Mouse (Mus musculus) CH12.LX (cell line): Measurements from ENCODE around the gene Nhsl1. TPM values are rescaled to one million over a fixed set of nuclear protein-coding genes. Genes with fewer than 3 reads are reported as not detected.

ENCODE experiments used
- DNase-seq: peaks from one replicate; pipeline ENCODE4 v3.0.0-alpha.2; 2013; ENCODE audit errors: extremely low read depth
- H3K27ac ChIP-seq: 2 replicates; pipeline ENCODE4 v1.5.1; 2012; ENCODE audit warnings: low read depth, mild to moderate bottlenecking, control low read depth, moderate library complexity; ENCODE audit not compliant: insufficient read depth
- H3K27me3 ChIP-seq: replicated peaks from 2 replicates; pipeline ENCODE3; 2012; ENCODE audit warnings: inconsistent platforms
- H3K36me3 ChIP-seq, 2 experiments: replicated peaks in 1 of 2; 2 replicates each; pipeline versions ENCODE3 to v1.6.1; 2012; ENCODE audit warnings: inconsistent platforms in 1 of 2, low read length in 1 of 2, mild to moderate bottlenecking in 1 of 2, mixed read lengths in 1 of 2, moderate library complexity in 1 of 2; ENCODE audit not compliant: control insufficient read depth in 1 of 2, insufficient read depth in 1 of 2
- H3K4me1 ChIP-seq, 2 experiments: 2 replicates each; pipeline ENCODE4 v1.6.1; 2012; ENCODE audit warnings: inconsistent platforms in 1 of 2, moderate library complexity in 1 of 2; ENCODE audit not compliant: insufficient read depth in 2 of 2, control insufficient read depth in 1 of 2
- H3K4me2 ChIP-seq: 2 replicates; pipeline ENCODE4 v1.6.1; 2012; ENCODE audit warnings: low read depth, mild to moderate bottlenecking, control low read depth; ENCODE audit not compliant: poor library complexity, insufficient read depth, severe bottlenecking
- H3K4me3 ChIP-seq, 3 experiments: fragments of 150-350 bp in 1 of 3; sonication (generic) in 1 of 3; replicated peaks in 1 of 3; 2 replicates each; pipeline versions ENCODE3 to v1.5.1; 2011 to 2012; ENCODE audit warnings: low read depth in 2 of 3, low read length in 2 of 3, mild to moderate bottlenecking in 2 of 3, moderate library complexity in 2 of 3, control low read depth in 1 of 3, improper control_type of control experiment in 1 of 3, inconsistent platforms in 1 of 3, mixed read lengths in 1 of 3; ENCODE audit not compliant: poor library complexity in 1 of 3
- H3K79me2 ChIP-seq: replicated peaks from 2 replicates; pipeline ENCODE4 v1.6.1; 2012; ENCODE audit warnings: mild to moderate bottlenecking, moderate library complexity; ENCODE audit not compliant: control insufficient read depth, poor library complexity, insufficient read depth, severe bottlenecking; ENCODE audit errors: extremely low read depth
- H3K9ac ChIP-seq: 2 replicates; pipeline ENCODE4 v1.6.1; 2012; ENCODE audit warnings: low read depth, mild to moderate bottlenecking, control low read depth, moderate library complexity; ENCODE audit not compliant: insufficient read depth
- H3K9me3 ChIP-seq: replicated peaks from 2 replicates; pipeline ENCODE3; 2012; ENCODE audit warnings: low read length, inconsistent platforms, mixed read lengths
- BHLHE40 ChIP-seq: IDR thresholded peaks from 2 replicates; pipeline ENCODE4 v1.6.1; 2011; ENCODE audit warnings: mild to moderate bottlenecking, low read depth, low read length, improper control_type of control experiment
- CHD2 ChIP-seq: IDR thresholded peaks from 2 replicates; pipeline ENCODE4 v1.6.1; 2011; ENCODE audit warnings: low read length, improper control_type of control experiment
- CTCF ChIP-seq, 2 experiments: IDR thresholded peaks in 1 of 2; conservative IDR thresholded peaks in 1 of 2; 2 replicates each; pipeline ENCODE4 v1.5.1; 2011 to 2012; ENCODE audit warnings: low read depth in 2 of 2, low read length in 2 of 2, improper control_type of control experiment in 1 of 2, inconsistent platforms in 1 of 2, mild to moderate bottlenecking in 1 of 2, moderate library complexity in 1 of 2
- ELF1 ChIP-seq: IDR thresholded peaks from 2 replicates; pipeline ENCODE4 v1.6.1; 2014; ENCODE audit warnings: low read depth, mild to moderate bottlenecking, inconsistent platforms, low read length, improper control_type of control experiment
- EP300 ChIP-seq: IDR thresholded peaks from 2 replicates; pipeline ENCODE4 v1.6.1; 2011; ENCODE audit warnings: low read length, improper control_type of control experiment
- ETS1 ChIP-seq: conservative IDR thresholded peaks from 2 replicates; pipeline ENCODE4 v1.6.1; 2012; ENCODE audit warnings: low read depth, mild to moderate bottlenecking, inconsistent platforms, low read length, improper control_type of control experiment, moderate library complexity
- GABPA ChIP-seq: IDR thresholded peaks from 2 replicates; pipeline ENCODE4 v1.6.1; 2012; ENCODE audit warnings: low read depth, low read length, improper control_type of control experiment, inconsistent platforms; ENCODE audit not compliant: insufficient replicate concordance
- IRF4 ChIP-seq: IDR thresholded peaks from 2 replicates; pipeline ENCODE4 v1.6.1; 2014; ENCODE audit warnings: low read depth, mild to moderate bottlenecking, inconsistent platforms, low read length, improper control_type of control experiment
- JUND ChIP-seq: conservative IDR thresholded peaks from 2 replicates; pipeline ENCODE4 v1.6.1; 2011; ENCODE audit warnings: low read depth, low read length, improper control_type of control experiment
- MAFK ChIP-seq: IDR thresholded peaks from 2 replicates; pipeline ENCODE4 v1.6.1; 2011; ENCODE audit warnings: low read length, improper control_type of control experiment; ENCODE audit not compliant: insufficient replicate concordance
- MEF2A ChIP-seq: IDR thresholded peaks from 2 replicates; pipeline ENCODE4 v1.6.1; 2014; ENCODE audit warnings: low read depth, mild to moderate bottlenecking, inconsistent platforms, low read length, improper control_type of control experiment, borderline replicate concordance
- MXI1 ChIP-seq: IDR thresholded peaks from 2 replicates; pipeline ENCODE4 v1.6.1; 2011; ENCODE audit warnings: mild to moderate bottlenecking, low read depth, low read length, improper control_type of control experiment
- PAX5 ChIP-seq: IDR thresholded peaks from 2 replicates; pipeline ENCODE4 v1.6.1; 2012; ENCODE audit warnings: low read length, inconsistent platforms, mixed read lengths
- POLR2A ChIP-seq: IDR thresholded peaks from 2 replicates; pipeline ENCODE4 v1.6.1; 2011; ENCODE audit warnings: low read depth, mild to moderate bottlenecking, improper control_type of control experiment, low read length
- POLR2AphosphoS2 ChIP-seq: IDR thresholded peaks from 2 replicates; pipeline ENCODE4 v1.6.1; 2011; ENCODE audit warnings: low read depth, low read length, improper control_type of control experiment
- RCOR1 ChIP-seq: conservative IDR thresholded peaks from 2 replicates; pipeline ENCODE4 v1.6.1; 2012; ENCODE audit warnings: low read depth, mild to moderate bottlenecking, inconsistent platforms, low read length, improper control_type of control experiment
- SMC3 ChIP-seq: IDR thresholded peaks from 2 replicates; pipeline ENCODE4 v1.6.1; 2011; ENCODE audit warnings: low read depth, low read length, improper control_type of control experiment
- UBTF ChIP-seq: IDR thresholded peaks from 2 replicates; pipeline ENCODE4 v1.6.1; 2012; ENCODE audit warnings: low read depth, mild to moderate bottlenecking, inconsistent platforms, low read length, improper control_type of control experiment, moderate library complexity
- USF1 ChIP-seq: IDR thresholded peaks from 2 replicates; pipeline ENCODE4 v1.6.1; 2014; ENCODE audit warnings: low read depth, mild to moderate bottlenecking, inconsistent platforms, low read length, improper control_type of control experiment
- USF2 ChIP-seq: conservative IDR thresholded peaks from 2 replicates; pipeline ENCODE4 v1.6.1; 2011; ENCODE audit warnings: low read depth, low read length, improper control_type of control experiment
- ZC3H11A ChIP-seq: IDR thresholded peaks from 2 replicates; pipeline ENCODE4 v1.6.1; 2012; ENCODE audit warnings: low read depth, mild to moderate bottlenecking, inconsistent platforms, low read length, improper control_type of control experiment
- ZKSCAN1 ChIP-seq: IDR thresholded peaks from 2 replicates; pipeline ENCODE4 v1.6.1; 2012; ENCODE audit warnings: low read depth, inconsistent platforms, low read length, improper control_type of control experiment, borderline replicate concordance
- ZMIZ1 ChIP-seq: IDR thresholded peaks from 2 replicates; pipeline ENCODE4 v1.6.1; 2012; ENCODE audit warnings: low read depth, mild to moderate bottlenecking, inconsistent platforms, low read length, improper control_type of control experiment
- dilution Hi-C: fragments of 300-500 bp; cut with MboI; formaldehyde crosslinking; loops from 2 replicates; pipeline ENCODE4 v1.14.3; 2020; ENCODE audit warnings: low sequenced_read_pairs; ENCODE audit not compliant: extremely low pct_unique_long_range_greater_than_20kb, extremely low pct_ligation_motif_present
- in situ Hi-C: fragments of 300-500 bp; cut with MboI; formaldehyde crosslinking; loops from 3 replicates; pipeline ENCODE4 v1.14.3; 2019; ENCODE audit warnings: low sequenced_read_pairs, low pct_ligation_motif_present, low pct_unique_long_range_greater_than_20kb, mixed read lengths
- polyA plus RNA-seq: library from polyadenylated mRNA; unstranded; fragments of >175 nt; gene quantifications from 2 replicates; pipeline ENCODE4 v1.2.1, GENCODE M21; 2012; ENCODE audit warnings: low read depth; ENCODE audit not compliant: insufficient read length
- total RNA-seq, 2 experiments: library from RNA; depleted of rRNA; stranded (reverse); fragments of 300-350 nt in 1 of 2; fragments of >200 nt in 1 of 2; gene quantifications; 2 replicates each; pipeline ENCODE4 v1.2.3; 2012 to 2014

Nhsl1 gene
- total and polyA plus RNA-seq, 3 experiments = 0.13 to 0.19 (median 0.15) TPM

GRCm38 (mm10) chr10:18415946-18416345 is 97.2 kb downstream of the Nhsl1 start:
- peaks cover 3 to 8% of the 10 kb centered on the region in 2 experiments for H3K4me1 ChIP-seq
- no peaks in the 10 kb centered on the region for H3K9me3 ChIP-seq
- TF ChIP-seq CHD2 (no peak), USF1 (no peak), PAX5 (no peak), ETS1 (no peak), IRF4 (no peak), MAFK (no peak), GABPA (no peak), MEF2A (no peak), SMC3 (no peak), MXI1 (no peak), JUND (no peak), EP300 (no peak), ELF1 (no peak)
- no peaks in the 10 kb centered on the region for H3K36me3 ChIP-seq
- no peak overlapping the region for H3K9ac ChIP-seq
- H3K79me2 ChIP-seq = no peaks in the 10 kb centered on the region
- no peak for DNase-seq
- no peak overlapping the region for H3K4me3 ChIP-seq
- dilution Hi-C loops = no loop called here
- no peaks in the 10 kb centered on the region for H3K27me3 ChIP-seq
- H3K27ac ChIP-seq = no peak overlapping the region
- in situ Hi-C loops = no loop called here
- H3K4me2 ChIP-seq = no peak overlapping the region

GRCm38 (mm10) chr10:18418160-18418559 is 99.4 kb downstream of the Nhsl1 start:
- Histone ChIP-seq H3K36me3 (no peaks in the 10 kb centered on the region), H3K79me2 (no peaks in the 10 kb centered on the region), H3K27me3 (no peaks in the 10 kb centered on the region), H3K9ac (no peak overlapping the region), H3K4me2 (no peak overlapping the region), H3K4me3 (no peak overlapping the region), H3K27ac (no peak overlapping the region), H3K4me1 (peaks cover 3 to 8% of the 10 kb centered on the region in 2 experiments), H3K9me3 (no peaks in the 10 kb centered on the region)
- dilution Hi-C loops (no loop called here), in situ Hi-C loops (no loop called here)
- no peak for TF ChIP-seq ETS1
- no peak for TF ChIP-seq USF1
- no peak for TF ChIP-seq ZMIZ1
- no peak for TF ChIP-seq POLR2AphosphoS2
- TF ChIP-seq ZC3H11A = no peak
- TF ChIP-seq MXI1 = no peak
- no peak for TF ChIP-seq RCOR1
- no peak for TF ChIP-seq BHLHE40
- no peak for TF ChIP-seq USF2
- TF ChIP-seq IRF4 = no peak
- no peak for TF ChIP-seq SMC3
- TF ChIP-seq CTCF (conservative IDR thresholded peaks at IDR 0.05 in 1 of 2, IDR thresholded peaks at IDR 0.05 in 1 of 2; ENCODE audit: low read depth in 2 of 2, low read length in 2 of 2) = no peak
- no peak for TF ChIP-seq UBTF
- no peak for TF ChIP-seq POLR2A
- TF ChIP-seq GABPA = no peak
- TF ChIP-seq ZKSCAN1 = no peak
- DNase-seq = no peak
